Mouse (Mus musculus): Measurements from ENCODE around the gene Nfasc. TPM values are rescaled to one million over a fixed set of nuclear protein-coding genes. Genes with fewer than 3 reads are reported as not detected.

Gene Nfasc
- total and polyA plus RNA-seq, 3 experiments = 0.04 TPM; not detected in 2

- Histone ChIP-seq H3K4me2 (ENCODE audit: insufficient read depth, low read depth, poor library complexity, severe bottlenecking) (no peak overlapping the region), H3K27ac (ENCODE audit: insufficient read depth, low read depth) (no peak overlapping the region), H3K9me3 (replicated peaks; ENCODE audit: low read length) (no peaks in the 10 kb centered on the region), H3K79me2 (replicated peaks; ENCODE audit: control insufficient read depth, extremely low read depth, insufficient read depth, poor library complexity, severe bottlenecking) (no peaks in the 10 kb centered on the region), H3K4me1 (ENCODE audit: control insufficient read depth in 1 of 2, insufficient read depth in 2 of 2) (no peaks in the 10 kb centered on the region), H3K9ac (ENCODE audit: insufficient read depth, low read depth) (no peak overlapping the region), H3K27me3 (replicated peaks) (peaks cover 81% of the 10 kb centered on the region), H3K36me3 (replicated peaks in 1 of 2; ENCODE audit: control insufficient read depth in 1 of 2, insufficient read depth in 1 of 2, low read length in 1 of 2) (no peaks in the 10 kb centered on the region), H3K4me3 (replicated peaks in 1 of 3; ENCODE audit: low read depth in 2 of 3, low read length in 2 of 3, poor library complexity in 1 of 3) (no peak overlapping the region)
- DNase-seq (ENCODE audit: extremely low read depth) = no peak
- TF ChIP-seq POLR2A (IDR thresholded peaks at IDR 0.05; ENCODE audit: low read depth, low read length) (no peak), POLR2AphosphoS2 (IDR thresholded peaks at IDR 0.05; ENCODE audit: low read depth, low read length) (no peak), USF1 (IDR thresholded peaks at IDR 0.05; ENCODE audit: low read depth, low read length) (no peak), RAD21 (IDR thresholded peaks at IDR 0.05; ENCODE audit: low read depth, low read length) (no peak), MYC (IDR thresholded peaks at IDR 0.05; ENCODE audit: low read depth, low read length) (no peak), USF2 (conservative IDR thresholded peaks at IDR 0.05; ENCODE audit: low read depth, low read length) (no peak), ETS1 (conservative IDR thresholded peaks at IDR 0.05; ENCODE audit: low read depth, low read length) (no peak), HCFC1 (IDR thresholded peaks at IDR 0.05; ENCODE audit: low read depth, low read length) (no peak), ZC3H11A (IDR thresholded peaks at IDR 0.05; ENCODE audit: low read depth, low read length) (no peak)
- in situ Hi-C loops (cut with MboI; ENCODE audit: low pct_ligation_motif_present, low pct_unique_long_range_greater_than_20kb, low sequenced_read_pairs) (no loop called here), dilution Hi-C loops (cut with MboI; ENCODE audit: extremely low pct_ligation_motif_present, extremely low pct_unique_long_range_greater_than_20kb, low sequenced_read_pairs) (no loop called here)
These were observed 100.4 kb downstream of the Nfasc start for GRCm38 (mm10) chr1:132641049-132641795.

- H3K4me2 ChIP-seq (ENCODE audit: insufficient read depth, low read depth, poor library complexity, severe bottlenecking) = no peak overlapping the region
- TF ChIP-seq NRF1 (IDR thresholded peaks at IDR 0.05; ENCODE audit: low read depth, low read length) = no peak
- TF ChIP-seq MYC (IDR thresholded peaks at IDR 0.05; ENCODE audit: low read depth, low read length) = no peak
- TF ChIP-seq PAX5 (IDR thresholded peaks at IDR 0.05; ENCODE audit: low read length) = no peak
- no peak for TF ChIP-seq UBTF (IDR thresholded peaks at IDR 0.05; ENCODE audit: low read depth, low read length)
- TF ChIP-seq RAD21 (IDR thresholded peaks at IDR 0.05; ENCODE audit: low read depth, low read length) = no peak
- TF ChIP-seq ZMIZ1 (IDR thresholded peaks at IDR 0.05; ENCODE audit: low read depth, low read length) = no peak
- no peak for TF ChIP-seq MAFK (IDR thresholded peaks at IDR 0.05; ENCODE audit: insufficient replicate concordance, low read length)
- no peak for TF ChIP-seq MEF2A (IDR thresholded peaks at IDR 0.05; ENCODE audit: borderline replicate concordance, low read depth, low read length)
- no peak for TF ChIP-seq POLR2A (IDR thresholded peaks at IDR 0.05; ENCODE audit: low read depth, low read length)
- TF ChIP-seq USF2 (conservative IDR thresholded peaks at IDR 0.05; ENCODE audit: low read depth, low read length) = no peak
- TF ChIP-seq RCOR1 (conservative IDR thresholded peaks at IDR 0.05; ENCODE audit: low read depth, low read length) = no peak
- no peak for TF ChIP-seq E2F4 (IDR thresholded peaks at IDR 0.05; ENCODE audit: insufficient replicate concordance, low read depth, low read length)
- TF ChIP-seq USF1 (IDR thresholded peaks at IDR 0.05; ENCODE audit: low read depth, low read length) = no peak
- TF ChIP-seq TCF12 (IDR thresholded peaks at IDR 0.05; ENCODE audit: low read depth, low read length) = no peak
- no peak overlapping the region for H3K4me3 ChIP-seq (replicated peaks in 1 of 3; ENCODE audit: low read depth in 2 of 3, low read length in 2 of 3, poor library complexity in 1 of 3)
- no peaks in the 10 kb centered on the region for H3K4me1 ChIP-seq (ENCODE audit: control insufficient read depth in 1 of 2, insufficient read depth in 2 of 2)
- H3K9me3 ChIP-seq (replicated peaks; ENCODE audit: low read length) = no peaks in the 10 kb centered on the region
- peaks cover 89% of the 10 kb centered on the region for H3K27me3 ChIP-seq (replicated peaks)
- H3K9ac ChIP-seq (ENCODE audit: insufficient read depth, low read depth) = no peak overlapping the region
- H3K79me2 ChIP-seq (replicated peaks; ENCODE audit: control insufficient read depth, extremely low read depth, insufficient read depth, poor library complexity, severe bottlenecking) = no peaks in the 10 kb centered on the region
- no peak overlapping the region for H3K27ac ChIP-seq (ENCODE audit: insufficient read depth, low read depth)
- no peak for DNase-seq (ENCODE audit: extremely low read depth)
- in situ Hi-C loops (cut with MboI; ENCODE audit: low pct_ligation_motif_present, low pct_unique_long_range_greater_than_20kb, low sequenced_read_pairs) = no loop called here
- dilution Hi-C loops (cut with MboI; ENCODE audit: extremely low pct_ligation_motif_present, extremely low pct_unique_long_range_greater_than_20kb, low sequenced_read_pairs) = no loop called here
- H3K36me3 ChIP-seq (replicated peaks in 1 of 2; ENCODE audit: control insufficient read depth in 1 of 2, insufficient read depth in 1 of 2, low read length in 1 of 2) = no peaks in the 10 kb centered on the region
These were observed 101.3 kb downstream of the Nfasc start for GRCm38 (mm10) chr1:132640256-132640655.
